Mouse (Mus musculus) erythroblast, embryonic 14.5 days (primary cell): ENCODE results near the gene Thada.

Source experiments
- GATA1 ChIP-seq: IDR thresholded peaks from 2 replicates; pipeline ENCODE4 v1.6.1; 2012; ENCODE audit warnings: low read length, inconsistent platforms, mixed read lengths
- TAL1 ChIP-seq: IDR thresholded peaks from 3 replicates; pipeline ENCODE4 v1.6.1; 2012; ENCODE audit warnings: low read length, inconsistent platforms, mixed read lengths

GRCm38 (mm10) chr17:84502341-84502740, 36.3 kb upstream of the Thada start:
- no peak for TF ChIP-seq GATA1
- no peak for TF ChIP-seq TAL1
